8 mouse cellular contexts compared by ENCODE assay signal in genomic region chr19:6306586-6306985, GRCm38 (mm10). TPM values are rescaled to one million over a fixed set of nuclear protein-coding genes. Genes with fewer than 3 reads are reported as not detected.
A peak's percentile ranks its signal among the peaks of the same experiment; 100 is the strongest.
DNase-seq lines count a peak whose midpoint lies in the region; ATAC-seq and TF ChIP-seq lines count a peak whose summit lies in the region.

No protein-coding gene starts in this region.

- peak; percentile 59 for ATAC-seq in Patski

- H3K27me3 ChIP-seq in Patski: no peaks in the 10 kb centered on the region

- POLR2A ChIA-PET in Patski (lab: Charles Lee): no interaction called here

- no peak for DNase-seq in Patski (ENCODE audit: low read depth, low spot score)
- peak; percentile 61 for DNase-seq in c-Kit-negative CD71-positive TER-119-positive erythroid progenitor cells, embryonic 14.5 days (ENCODE audit: low read depth, low spot score)
- peak; percentile 30 for DNase-seq in fibroblast of lung, adult 2 months (ENCODE audit: low read depth)
- DNase-seq in heart, postnatal 14 days: peak; percentile 88 to 93
- DNase-seq in kidney, postnatal 4 days: peak; percentile 90 to 94
- peak; percentile 88 for DNase-seq in mesoderm, embryonic 11.5 days (ENCODE audit: low read depth, low spot score)
- DNase-seq in spleen, adult 18-20 months: peak; percentile 53 to 76
- DNase-seq in frontal cortex, postnatal 36 days (ENCODE audit: low spot score in 2 of 2): no peak

- CTCF ChIA-PET in Patski (lab: Charles Lee): interaction anchor here (0.7 to 1.6 kb wide), 7 partner anchors 14 to 57 kb away, joined by 3 to 8 read pairs (median 5); partner anchors contain the start of gene Ehd1

- no peak for TF ChIP-seq CTCF in Patski (IDR thresholded peaks at IDR 0.05)

- intact Hi-C loops in heart, postnatal 14 days (cut with DNase I): loop anchor here (2.0 kb wide), 1 partner anchor 24 kb away; no protein-coding TSS in a partner anchor

- in situ Hi-C loops in Patski (cut with MboI; ENCODE audit: low pct_unique_long_range_greater_than_20kb): loop anchor here (5.0 kb wide), 1 partner anchor 34 kb away; no protein-coding TSS in a partner anchor

RNA-seq across cellular contexts. Expression of gene Cdc42bpg, which starts 0.3 kb away (rescaled TPM):
- 41.2 TPM for polyA plus RNA-seq in Patski (2021)
- 1 to 10 TPM; 8.9 to 9.8 TPM for total RNA-seq in heart, postnatal 14 days (2021)

RNA-seq across cellular contexts. Expression of gene Men1, which starts 28.2 kb away (rescaled TPM):
- polyA plus RNA-seq in Patski (2021): 63.2 TPM
- total RNA-seq in heart, postnatal 14 days (2021): 10 to 100 TPM; 18.2 to 18.5 TPM

RNA-seq across cellular contexts. Expression of gene Ehd1, which starts 30.1 kb away (rescaled TPM):
- polyA plus RNA-seq in Patski (2021): 88.7 TPM
- total RNA-seq in heart, postnatal 14 days (2021): 100 to 1,000 TPM; 163 to 172 TPM

RNA-seq across cellular contexts. Expression of gene Map4k2, which starts 34.3 kb away (rescaled TPM):
- polyA plus RNA-seq in Patski (2021): 45.6 TPM
- 10 to 100 TPM; 56.3 TPM for total RNA-seq in heart, postnatal 14 days (2021)

RNA-seq across cellular contexts. Expression of gene Sf1, which starts 56.9 kb away (rescaled TPM):
- polyA plus RNA-seq in Patski (2021): 186 TPM
- 100 to 1,000 TPM; 102 to 105 TPM for total RNA-seq in heart, postnatal 14 days (2021)

Comparison
In these comparisons a context has a peak if more than half of its experiments do, and no peak if none do; other contexts are left out.
1. DNase-seq: peak in c-Kit-negative CD71-positive TER-119-positive erythroid progenitor cells, embryonic 14.5 days (single experiment), fibroblast of lung, adult 2 months (single experiment), heart, postnatal 14 days (2 of 2), kidney, postnatal 4 days (2 of 2), mesoderm, embryonic 11.5 days (single experiment) and spleen, adult 18-20 months (2 of 2); none in Patski (single experiment) and frontal cortex, postnatal 36 days (0 of 2).